Mouse (Mus musculus): Measurements from ENCODE around the gene Hbp1.

GRCm38 (mm10) chr12:31983769-31984168 is 33.4 kb upstream of the Hbp1 start:
- TF ChIP-seq CTCF (IDR thresholded peaks at IDR 0.05; ENCODE audit: extremely low read depth, insufficient read length, insufficient replicate concordance, low read depth, low read length) (no peak), POLR2A (IDR thresholded peaks at IDR 0.05; ENCODE audit: low read depth, low read length) (no peak)
